In genomic region chr11:119330592-119330991, GRCm38 (mm10) we compare ENCODE assay signal across 29 mouse cellular contexts. TPM values are rescaled to one million over a fixed set of nuclear protein-coding genes. Genes with fewer than 3 reads are reported as not detected.
DNase-seq lines count a peak whose midpoint lies in the region; ATAC-seq and TF ChIP-seq lines count a peak whose summit lies in the region.
"Had no signal": no experiment of that assay in that cellular context is flagged by ENCODE, and none has a peak within 500 bp of the region (broad histone marks: within the 10 kb centered on the region; RNA-seq: fewer than 3 reads in every experiment).

No protein-coding gene starts in this region.

- H3K36me3 ChIP-seq in kidney, postnatal 0 days (ENCODE audit: insufficient read depth, low read length) = no peaks in the 10 kb centered on the region
- no peaks in the 10 kb centered on the region for H3K36me3 ChIP-seq in stomach, postnatal 0 days (ENCODE audit: control insufficient read depth, insufficient read depth, low read length)
- H3K36me3 ChIP-seq in midbrain, embryonic 16.5 days (ENCODE audit: control insufficient read depth, insufficient read depth, low read length) = no peaks in the 10 kb centered on the region
- H3K36me3 ChIP-seq: heart, embryonic 12.5 days; hindbrain, embryonic 10.5 days; intestine, embryonic 15.5 days; liver, embryonic 12.5 days; neural tube, embryonic 13.5 days had no signal

- no peak overlapping the region for H3K4me3 ChIP-seq in kidney, postnatal 0 days (replicated peaks; ENCODE audit: low read depth, low read length)
- H3K4me3 ChIP-seq in stomach, postnatal 0 days (ENCODE audit: low read depth, low read length) = no peak overlapping the region
- H3K4me3 ChIP-seq in midbrain, embryonic 16.5 days (ENCODE audit: low read depth, low read length) = no peak overlapping the region
- H3K4me3 ChIP-seq: erythroblast, embryonic 14.5 days; forebrain, embryonic 13.5 days; heart, embryonic 12.5 days; hindbrain, embryonic 10.5 days; intestine, embryonic 15.5 days; liver, embryonic 12.5 days; neural tube, embryonic 13.5 days had no signal

- 56% methylated on average over 4 of the region's 4 CpGs for WGBS in kidney, postnatal 0 days
- 49% methylated on average over 4 of the region's 4 CpGs for WGBS in stomach, postnatal 0 days
- WGBS in midbrain, embryonic 16.5 days = 59% methylated on average over 4 of the region's 4 CpGs

- no peak overlapping the region for H3K4me2 ChIP-seq in kidney, postnatal 0 days (ENCODE audit: low read length)
- H3K4me2 ChIP-seq in stomach, postnatal 0 days (replicated peaks; ENCODE audit: low read depth) = no peak overlapping the region
- H3K4me2 ChIP-seq in midbrain, embryonic 16.5 days (ENCODE audit: low read length) = no peak overlapping the region
- H3K4me2 ChIP-seq: forebrain, embryonic 13.5 days; heart, embryonic 12.5 days; intestine, embryonic 15.5 days; liver, embryonic 12.5 days; midbrain, embryonic 11.5 days; neural tube, embryonic 13.5 days had no signal

- TF ChIP-seq CTCF in kidney, postnatal 0 days (IDR thresholded peaks at IDR 0.05; ENCODE audit: low read depth) = no peak
- TF ChIP-seq CTCF in stomach, postnatal 0 days (IDR thresholded peaks at IDR 0.05; ENCODE audit: low read depth) = no peak

- no peak overlapping the region for H3K9ac ChIP-seq in kidney, postnatal 0 days (ENCODE audit: low read depth, low read length)
- H3K9ac ChIP-seq in stomach, postnatal 0 days (ENCODE audit: low read length) = no peak overlapping the region
- H3K9ac ChIP-seq in midbrain, embryonic 16.5 days (ENCODE audit: low read depth, low read length) = no peak overlapping the region
- H3K9ac ChIP-seq: forebrain, embryonic 13.5 days; heart, embryonic 12.5 days; intestine, embryonic 15.5 days; liver, embryonic 12.5 days; liver, postnatal 0 days; neural tube, embryonic 13.5 days had no signal

- H3K27ac ChIP-seq in kidney, postnatal 0 days = no peak overlapping the region
- H3K27ac ChIP-seq in stomach, postnatal 0 days (replicated peaks) = no peak overlapping the region
- H3K27ac ChIP-seq in midbrain, embryonic 16.5 days (ENCODE audit: low read length) = no peak overlapping the region
- H3K27ac ChIP-seq: forebrain, embryonic 13.5 days; hindbrain, embryonic 10.5 days; intestine, embryonic 15.5 days; liver, embryonic 12.5 days; neural tube, embryonic 13.5 days had no signal

- DNase-seq in kidney, postnatal 0 days (ENCODE audit: low spot score) = no peak
- DNase-seq in kidney, postnatal 14 days = no peak
- peak; percentile 24 for DNase-seq in NIH3T3 (ENCODE audit: low read depth)
- DNase-seq in fat pad, adult 2 months (ENCODE audit: extremely low read depth, low read depth, low spot score) = peak; percentile 31
- no peak for DNase-seq in stomach, postnatal 0 days (ENCODE audit: low spot score)
- DNase-seq: adrenal gland, postnatal 10 days; cerebellum, adult 11-12 months; cerebellum, adult 9-11 months; embryo, embryonic 11 days; gastrocnemius, postnatal 25 days; heart, adult 18-20 months; heart, postnatal 10 days; kidney, adult 2 months; kidney, postnatal 25 days; liver, postnatal 0 days; lung, postnatal 36 days; right cerebral cortex, postnatal 14 days; spleen, adult 18-20 months had no signal

- no peak for TF ChIP-seq EP300 in stomach, postnatal 0 days (optimal IDR thresholded peaks at IDR 0.05)

- ATAC-seq in kidney, postnatal 0 days (replicated peaks; ENCODE audit: low FRiP score, low read depth) = 0 out of 2 replicates have a peak, but pooled peaks have one; percentile 17
- peak; percentile 85 for ATAC-seq in stomach, postnatal 0 days (ENCODE audit: low FRiP score, low TSS enrichment)
- no peak for ATAC-seq in midbrain, embryonic 16.5 days
- ATAC-seq: forebrain, embryonic 13.5 days; hindbrain, embryonic 16.5 days; intestine, embryonic 15.5 days; liver, embryonic 12.5 days; liver, postnatal 0 days had no signal

- H3K9me3 ChIP-seq in kidney, postnatal 0 days (replicated peaks; ENCODE audit: low read length) = no peaks in the 10 kb centered on the region
- no peaks in the 10 kb centered on the region for H3K9me3 ChIP-seq in stomach, postnatal 0 days (ENCODE audit: control insufficient read depth, low read length)
- H3K9me3 ChIP-seq in midbrain, embryonic 16.5 days (replicated peaks; ENCODE audit: control insufficient read depth, low read length, poor library complexity, severe bottlenecking) = no peaks in the 10 kb centered on the region
- H3K9me3 ChIP-seq: forebrain, embryonic 13.5 days; heart, embryonic 12.5 days; hindbrain, embryonic 10.5 days; intestine, embryonic 15.5 days; liver, embryonic 12.5 days; neural tube, embryonic 13.5 days had no signal

- H3K27me3 ChIP-seq in kidney, postnatal 0 days (ENCODE audit: insufficient read depth, low read length) = no peaks in the 10 kb centered on the region
- no peaks in the 10 kb centered on the region for H3K27me3 ChIP-seq in stomach, postnatal 0 days (ENCODE audit: control insufficient read depth, insufficient read depth, low read length)
- no peaks in the 10 kb centered on the region for H3K27me3 ChIP-seq in midbrain, embryonic 16.5 days (ENCODE audit: control insufficient read depth, insufficient read depth, low read depth, low read length)
- H3K27me3 ChIP-seq: intestine, embryonic 15.5 days; neural tube, embryonic 13.5 days had no signal

- H3K4me1 ChIP-seq in kidney, postnatal 0 days (replicated peaks; ENCODE audit: insufficient read depth, low read length) = no peaks in the 10 kb centered on the region
- H3K4me1 ChIP-seq in stomach, postnatal 0 days (replicated peaks; ENCODE audit: control insufficient read depth, insufficient read depth) = no peaks in the 10 kb centered on the region
- no peaks in the 10 kb centered on the region for H3K4me1 ChIP-seq in midbrain, embryonic 16.5 days (ENCODE audit: control insufficient read depth, insufficient read depth, low read length)
- H3K4me1 ChIP-seq: forebrain, embryonic 13.5 days; heart, embryonic 12.5 days; intestine, embryonic 15.5 days; liver, embryonic 12.5 days; neural tube, embryonic 13.5 days had no signal

RNA-seq across cellular contexts. Expression of gene Card14, which starts 23.0 kb away (rescaled TPM):
- 0.99 and 1.2 TPM in 2 replicates for polyA plus RNA-seq in kidney, postnatal 0 days (2015; fragmentation: Nextera tagmentation; extraction: Ambion mirVana)
- polyA plus RNA-seq in stomach, postnatal 0 days (2015; fragmentation: Nextera tagmentation; extraction: Ambion mirVana) = 1.8 and 1.9 TPM in 2 replicates
- polyA plus RNA-seq in midbrain, embryonic 16.5 days (2015; fragmentation: Nextera tagmentation; extraction: Ambion mirVana) = 0.29 and 0.38 TPM in 2 replicates
- polyA plus RNA-seq: C2C12; forebrain, embryonic 13.5 days; midbrain, embryonic 11.5 days had no signal

RNA-seq across cellular contexts. Expression of gene Sgsh, which starts 24.7 kb away (rescaled TPM):
- 9.8 and 10.1 TPM in 2 replicates for polyA plus RNA-seq in kidney, postnatal 0 days (2015; fragmentation: Nextera tagmentation; extraction: Ambion mirVana)
- 6.7 and 7.7 TPM in 2 replicates for polyA plus RNA-seq in stomach, postnatal 0 days (2015; fragmentation: Nextera tagmentation; extraction: Ambion mirVana)
- 4.1 and 4.7 TPM in 2 replicates for polyA plus RNA-seq in midbrain, embryonic 16.5 days (2015; fragmentation: Nextera tagmentation; extraction: Ambion mirVana)

RNA-seq across cellular contexts. Expression of gene Slc26a11, which starts 24.8 kb away (rescaled TPM):
- 8.0 and 8.3 TPM in 2 replicates for polyA plus RNA-seq in kidney, postnatal 0 days (2015; fragmentation: Nextera tagmentation; extraction: Ambion mirVana)
- polyA plus RNA-seq in stomach, postnatal 0 days (2015; fragmentation: Nextera tagmentation; extraction: Ambion mirVana) = 3.6 and 4.7 TPM in 2 replicates
- polyA plus RNA-seq in midbrain, embryonic 16.5 days (2015; fragmentation: Nextera tagmentation; extraction: Ambion mirVana) = 7.5 and 7.9 TPM in 2 replicates
- polyA plus RNA-seq: erythroblast, embryonic 14.5 days had no signal

RNA-seq across cellular contexts. Expression of gene Eif4a3, which starts 30.7 kb away (rescaled TPM):
- polyA plus RNA-seq in kidney, postnatal 0 days (2015; fragmentation: Nextera tagmentation; extraction: Ambion mirVana) = 260 and 285 TPM in 2 replicates
- polyA plus RNA-seq in stomach, postnatal 0 days (2015; fragmentation: Nextera tagmentation; extraction: Ambion mirVana) = 183 and 197 TPM in 2 replicates
- polyA plus RNA-seq in midbrain, embryonic 16.5 days (2015; fragmentation: Nextera tagmentation; extraction: Ambion mirVana) = 228 and 237 TPM in 2 replicates

Comparison
In these comparisons a context has a peak if more than half of its experiments do, and no peak if none do; other contexts are left out.
1. DNase-seq: peak in NIH3T3 (single experiment) and fat pad, adult 2 months (single experiment); none in kidney, postnatal 0 days (single experiment), kidney, postnatal 14 days (single experiment) and stomach, postnatal 0 days (single experiment).